Mouse (Mus musculus) small intestine, adult 2 months (tissue): ENCODE data around the gene Vmn2r12. TPM values are rescaled to one million over a fixed set of nuclear protein-coding genes. Genes with fewer than 3 reads are reported as not detected.
"Not testable (repeated sequence)": the region's sequence is repeated elsewhere in the genome, so short reads cannot be mapped to it uniquely, and the experiment has no call there.

Experiments used
- H3K27ac ChIP-seq: fragments of 200-500 bp; 2 replicates; pipeline ENCODE4 v1.5.1; 2012; ENCODE audit warnings: low read depth, low read length, control low read depth, inconsistent platforms; ENCODE audit not compliant: insufficient read depth
- H3K27me3 ChIP-seq: fragments of 200-500 bp; 2 replicates; pipeline ENCODE4 v1.6.1; 2012; ENCODE audit warnings: mild to moderate bottlenecking, moderate library complexity, low read length, inconsistent platforms; ENCODE audit not compliant: control insufficient read depth, insufficient read depth
- H3K36me3 ChIP-seq: fragments of 200-500 bp; 2 replicates; pipeline ENCODE4 v1.6.1; 2012; ENCODE audit warnings: mild to moderate bottlenecking, low read length, control low read depth, inconsistent platforms; ENCODE audit not compliant: control insufficient read depth, insufficient read depth
- H3K4me1 ChIP-seq: fragments of 200-500 bp; 2 replicates; pipeline ENCODE4 v1.6.1; 2012; ENCODE audit warnings: low read length, inconsistent platforms, mixed read lengths; ENCODE audit not compliant: control insufficient read depth, insufficient read depth, insufficient read length
- H3K4me3 ChIP-seq: fragments of 200-500 bp; 2 replicates; pipeline ENCODE4 v1.5.1; 2012; ENCODE audit warnings: low read depth, mild to moderate bottlenecking, control low read depth, inconsistent platforms, low read length, moderate library complexity
- CTCF ChIP-seq: fragments of 200-500 bp; IDR thresholded peaks from 2 replicates; pipeline ENCODE4 v1.5.1; 2012; ENCODE audit warnings: low read depth, mild to moderate bottlenecking, control low read depth, inconsistent platforms, low read length, moderate library complexity, mixed read lengths; ENCODE audit not compliant: insufficient replicate concordance, insufficient read length; ENCODE audit errors: extremely low read depth
- POLR2A ChIP-seq: fragments of 200-500 bp; IDR thresholded peaks from 2 replicates; pipeline ENCODE4 v1.6.1; 2012; ENCODE audit warnings: low read depth, mild to moderate bottlenecking, control low read depth, inconsistent platforms, low read length, moderate library complexity
- WGBS: fragments of 180-500 bp; shearing (Covaris S2); methylation state at CpG from one replicate; pipeline ENCODE4 v1.1.7; 2018; 5-methylcytosine and 5-hydroxymethylcytosine counted together
- polyA plus RNA-seq: library from polyadenylated mRNA; depleted of rRNA; stranded (reverse); fragments of >200 nt; gene quantifications from 2 replicates; pipeline ENCODE4 v1.2.3, GENCODE M21; 2012; rRNA removed

The Vmn2r12 gene
- polyA plus RNA-seq, result not detected in 2 replicates

DNA sequence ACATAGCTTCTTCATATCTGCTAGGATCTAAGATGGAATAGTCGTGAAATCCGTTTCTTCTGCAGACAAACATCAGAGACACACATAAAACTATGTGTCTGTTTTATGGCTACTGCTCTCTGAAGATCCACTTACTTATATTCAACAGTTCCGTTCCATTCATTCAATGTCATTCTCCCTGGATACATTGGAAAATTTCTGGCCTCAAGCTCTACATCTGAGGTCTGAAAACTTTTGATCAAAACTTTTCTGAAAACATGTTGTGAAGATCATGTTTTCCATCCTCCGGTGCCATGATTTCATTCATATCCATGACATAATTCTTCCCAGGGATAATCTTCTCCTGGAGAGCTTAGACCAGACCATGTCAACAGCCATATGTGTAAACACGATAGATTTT lies at the start of gene Vmn2r12:
Vmn2r12 (minus strand) TSS at position 101 of the 400 bp plus-strand sequence.
- H3K4me1 ChIP-seq, H3K27ac ChIP-seq, H3K27me3 ChIP-seq, H3K4me3 ChIP-seq, H3K36me3 ChIP-seq: not testable (repeated sequence)
- 81% methylated on average over 5 of the region's 5 CpGs for WGBS

GRCm38 (mm10) chr5:109139546-109139945 lies 41.8 kb upstream of the Vmn2r12 start:
- 70% methylated on average over 2 of the region's 2 CpGs for WGBS
- Histone ChIP-seq H3K4me3 (no peak overlapping the region), H3K27me3 (no peaks in the 10 kb centered on the region), H3K4me1 (no peaks in the 10 kb centered on the region), H3K36me3 (no peaks in the 10 kb centered on the region), H3K27ac (no peak overlapping the region)
- TF ChIP-seq CTCF, result no peak
- no peak for TF ChIP-seq POLR2A

DNA sequence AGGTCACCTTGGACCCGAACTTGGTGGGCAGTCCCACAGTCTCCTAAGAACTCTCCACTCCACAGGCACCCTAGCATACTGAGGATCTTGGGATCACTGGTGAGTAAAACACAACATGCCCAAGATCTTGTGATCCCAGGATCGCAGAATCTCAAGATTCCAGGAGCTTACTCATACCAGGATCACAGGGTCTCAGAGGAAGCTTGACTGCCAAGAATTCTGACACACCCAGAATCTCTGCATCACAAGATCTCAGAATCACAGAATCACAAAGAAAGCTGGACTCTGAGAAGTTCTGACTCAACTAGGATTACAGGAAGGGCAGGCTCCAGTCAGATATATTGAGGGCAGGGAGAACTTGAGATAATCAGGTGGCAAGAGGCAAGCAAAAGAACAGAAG lies 39.0 kb upstream of the Vmn2r12 start:
- TF ChIP-seq CTCF, result no peak
- no peak for TF ChIP-seq POLR2A
- Histone ChIP-seq H3K4me3 (no peak overlapping the region), H3K36me3 (no peaks in the 10 kb centered on the region), H3K4me1 (no peaks in the 10 kb centered on the region), H3K27ac (no peak overlapping the region), H3K27me3 (no peaks in the 10 kb centered on the region)
- 78% methylated on average over 2 of the region's 2 CpGs for WGBS

DNA sequence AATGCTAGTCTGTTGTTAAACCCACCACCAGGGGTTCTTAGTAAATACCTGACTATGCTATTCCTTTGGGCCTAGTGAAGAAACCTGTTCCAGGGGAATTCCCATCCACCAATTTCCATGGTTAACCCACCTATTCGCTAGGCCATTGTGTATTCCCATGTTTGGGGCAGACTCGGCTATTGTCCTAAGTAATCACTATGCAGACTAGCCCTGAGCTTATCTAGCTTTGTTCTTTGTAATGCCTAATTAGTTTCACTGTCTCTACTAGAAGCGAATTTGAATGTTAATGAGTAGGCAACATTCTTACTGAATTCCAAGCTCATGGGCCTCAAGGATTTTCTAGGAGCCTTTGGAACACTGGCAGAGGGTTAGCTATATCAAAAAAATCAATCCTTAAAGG lies 1.3 kb downstream of the Vmn2r12 start:
- H3K27me3 ChIP-seq, H3K4me1 ChIP-seq, H3K4me3 ChIP-seq, H3K36me3 ChIP-seq, H3K27ac ChIP-seq: not testable (repeated sequence)
- WGBS, result 78% methylated on average over 3 of the region's 3 CpGs

- 42% methylated on average over 4 of the region's 4 CpGs for WGBS
- not testable (repeated sequence) for H3K36me3 ChIP-seq, H3K27ac ChIP-seq, H3K27me3 ChIP-seq, H3K4me1 ChIP-seq, H3K4me3 ChIP-seq
Observed at GRCm38 (mm10) chr5:109072016-109072415, 25.7 kb downstream of the Vmn2r12 start.

DNA sequence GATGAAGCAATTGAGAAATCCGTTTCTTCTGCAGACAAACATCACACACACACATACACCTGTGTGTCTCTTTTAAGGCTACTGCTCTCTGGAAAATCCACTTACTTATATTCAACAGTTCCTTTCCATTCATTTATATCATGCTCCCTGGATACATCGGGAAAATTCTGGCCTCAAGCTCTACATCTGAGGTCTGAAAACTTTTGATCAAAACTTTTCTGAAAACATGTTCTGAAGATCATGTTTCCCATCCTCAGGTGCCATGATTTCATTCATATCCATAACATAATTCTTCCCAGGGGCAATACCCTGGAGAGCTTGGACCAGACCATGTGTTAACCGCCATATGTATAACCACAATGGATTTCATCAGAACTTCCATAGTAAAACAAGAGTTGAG lies 38.3 kb downstream of the Vmn2r12 start, which contains the start of gene Vmn2r11:
Vmn2r11 (minus strand) TSS at position 101 of the 400 bp plus-strand sequence.
- H3K4me3 ChIP-seq, H3K4me1 ChIP-seq, H3K36me3 ChIP-seq, H3K27ac ChIP-seq, H3K27me3 ChIP-seq: not testable (repeated sequence)
- WGBS, result 89% methylated on average over 3 of the region's 3 CpGs

GRCm38 (mm10) chr5:109055286-109055685 lies 42.5 kb downstream of the Vmn2r12 start:
- Histone ChIP-seq H3K4me1 (no peaks in the 10 kb centered on the region), H3K4me3 (no peak overlapping the region), H3K27ac (no peak overlapping the region), H3K27me3 (no peaks in the 10 kb centered on the region), H3K36me3 (no peaks in the 10 kb centered on the region)
- TF ChIP-seq POLR2A (no peak), CTCF (no peak)
- 29% methylated on average over 1 of the region's 1 CpGs for WGBS

Other genes starting within 250 kb of the Vmn2r12 start
- gene Vmn2r9, start 245.3 kb downstream of the Vmn2r12 start, polyA plus RNA-seq, result not detected in 2 replicates
- not detected in 2 replicates for gene Vmn2r10, start 91.4 kb downstream of the Vmn2r12 start, polyA plus RNA-seq
- not detected in 2 replicates for gene Vmn2r11, start 38.4 kb downstream of the Vmn2r12 start, polyA plus RNA-seq
- not detected in 2 replicates for gene Vmn2r13, start 94.2 kb upstream of the Vmn2r12 start, polyA plus RNA-seq
- not detected in 2 replicates for gene Vmn2r14, start 126.8 kb upstream of the Vmn2r12 start, polyA plus RNA-seq
- gene Vmn2r15, start 199.7 kb upstream of the Vmn2r12 start, polyA plus RNA-seq, result not detected in 2 replicates
- gene Vmn2r16, start 232.2 kb upstream of the Vmn2r12 start, polyA plus RNA-seq, result not detected in 2 replicates